Mouse (Mus musculus) gastrocnemius, postnatal 25 days (tissue): ENCODE measurements around the gene St7. TPM values are rescaled to one million over a fixed set of nuclear protein-coding genes. Genes with fewer than 3 reads are reported as not detected.

ENCODE experiments used
- DNase-seq: peaks from one replicate; pipeline ENCODE4 v3.0.0; 2022
- total RNA-seq, 2 experiments: library from RNA; stranded (reverse); gene quantifications; 1 replicate in 1 of 2; 2 replicates in 1 of 2; pipeline ENCODE4 v1.2.3; 2021

Gene St7
- total RNA-seq, 2 experiments from 2014 or later: 12.4 to 16.0 TPM

GRCm38 (mm10) chr6:17903355-17903754 is 210.6 kb downstream of the St7 start:
- no peak for DNase-seq

GRCm38 (mm10) chr6:17905776-17906175 is 213.0 kb downstream of the St7 start:
- no peak for DNase-seq

GRCm38 (mm10) chr6:17906289-17906688 is 213.6 kb downstream of the St7 start:
- no peak for DNase-seq

GRCm38 (mm10) chr6:17912312-17912711 is 219.6 kb downstream of the St7 start:
- no peak for DNase-seq

GRCm38 (mm10) chr6:17912825-17913224 is 220.1 kb downstream of the St7 start:
- no peak for DNase-seq

GRCm38 (mm10) chr6:17913315-17913714 is 220.6 kb downstream of the St7 start:
- DNase-seq: no peak

GRCm38 (mm10) chr6:17914300-17914699 is 221.6 kb downstream of the St7 start:
- DNase-seq: no peak

GRCm38 (mm10) chr6:17917233-17917632 is 224.5 kb downstream of the St7 start:
- DNase-seq: no peak

- no peak for DNase-seq
These were observed 229.4 kb downstream of the St7 start for GRCm38 (mm10) chr6:17922180-17922579.

- DNase-seq: no peak
These were observed 230.2 kb downstream of the St7 start for GRCm38 (mm10) chr6:17922967-17923366.

- no peak for DNase-seq
These were observed 230.6 kb downstream of the St7 start for GRCm38 (mm10) chr6:17923370-17923769.

- no peak for DNase-seq
These were observed 231.3 kb downstream of the St7 start for GRCm38 (mm10) chr6:17923894-17924505.

- DNase-seq: no peak
These were observed 232.5 kb downstream of the St7 start for GRCm38 (mm10) chr6:17925267-17925666.

- no peak for DNase-seq
These were observed 235.0 kb downstream of the St7 start for GRCm38 (mm10) chr6:17927746-17928145.

- DNase-seq: no peak
These were observed 238.5 kb downstream of the St7 start for GRCm38 (mm10) chr6:17931187-17931586.

GRCm38 (mm10) chr6:17931835-17932234 is 239.1 kb downstream of the St7 start:
- DNase-seq: no peak

- no peak for DNase-seq
These were observed 240.1 kb downstream of the St7 start for GRCm38 (mm10) chr6:17932806-17933205.

- no peak for DNase-seq
These were observed 246.1 kb downstream of the St7 start for GRCm38 (mm10) chr6:17938631-17939346.

- no peak for DNase-seq
These were observed 249.2 kb downstream of the St7 start for GRCm38 (mm10) chr6:17941916-17942315.

- DNase-seq: no peak
These were observed 249.6 kb downstream of the St7 start for GRCm38 (mm10) chr6:17942344-17942743.

GRCm38 (mm10) chr6:17943877-17944617 is 251.3 kb downstream of the St7 start:
- DNase-seq: no peak

- no peak for DNase-seq
These were observed 253.7 kb downstream of the St7 start for GRCm38 (mm10) chr6:17946456-17946855.

- no peak for DNase-seq
These were observed 254.5 kb downstream of the St7 start for GRCm38 (mm10) chr6:17947130-17947831.
